Mouse (Mus musculus) heart, embryonic 13.5 days (tissue): Measurements from ENCODE around the gene Mrps14. TPM values are rescaled to one million over a fixed set of nuclear protein-coding genes. Genes with fewer than 3 reads are reported as not detected.

Experiments used
- ATAC-seq: fragments of 200-750 bp; cut with Nextera tagmentation; 2 replicates; pipeline ENCODE4 v1.8.0; 2017; ENCODE audit warnings: moderate TSS enrichment; ENCODE audit not compliant: insufficient number of reproducible peaks, low FRiP score, low TSS enrichment; ENCODE audit errors: extremely low read depth
- H3K27ac ChIP-seq: fragments of 300-500 bp; sonication (generic); replicated peaks from 2 replicates; pipeline ENCODE4 v1.5.1; 2015; ENCODE audit warnings: moderate library complexity, mild to moderate bottlenecking, inconsistent platforms
- H3K27me3 ChIP-seq: fragments of 300-500 bp; sonication (generic); replicated peaks from 2 replicates; pipeline ENCODE4 v1.6.1; 2015; ENCODE audit warnings: mild to moderate bottlenecking, inconsistent platforms
- H3K36me3 ChIP-seq: fragments of 300-500 bp; sonication (generic); 2 replicates; pipeline ENCODE4 v1.6.1; 2015; ENCODE audit warnings: mild to moderate bottlenecking, inconsistent platforms
- H3K4me1 ChIP-seq: fragments of 300-500 bp; sonication (generic); 2 replicates; pipeline ENCODE4 v1.6.1; 2015; ENCODE audit warnings: inconsistent platforms
- H3K4me2 ChIP-seq: fragments of 300-500 bp; sonication (generic); 2 replicates; pipeline ENCODE4 v1.6.1; 2015; ENCODE audit warnings: inconsistent platforms, mild to moderate bottlenecking, moderate library complexity
- H3K4me3 ChIP-seq: fragments of 300-500 bp; sonication (generic); 2 replicates; pipeline ENCODE4 v1.5.1; 2015; ENCODE audit warnings: moderate library complexity, mild to moderate bottlenecking, inconsistent platforms
- H3K9ac ChIP-seq: fragments of 300-500 bp; sonication (generic); 2 replicates; pipeline ENCODE4 v1.6.1; 2015; ENCODE audit warnings: inconsistent platforms, mild to moderate bottlenecking, moderate library complexity
- H3K9me3 ChIP-seq: fragments of 300-500 bp; sonication (generic); 2 replicates; pipeline ENCODE4 v1.6.1; 2016; ENCODE audit warnings: inconsistent platforms
- WGBS: fragments of 180-500 bp; shearing (Covaris S2); methylation state at CpG from one replicate; pipeline ENCODE4 v1.1.7; 2015; ENCODE audit warnings: mixed read lengths; 5-methylcytosine and 5-hydroxymethylcytosine counted together
- polyA plus RNA-seq: library from polyadenylated mRNA; unstranded; fragments of >200 nt; fragmentation: Nextera tagmentation; extraction: Ambion mirVana; gene quantifications from 2 replicates; pipeline ENCODE4 v1.2.1, GENCODE M21; 2015

Gene Mrps14
- polyA plus RNA-seq, 1 experiment from 2014 or later = 186 TPM

DNA sequence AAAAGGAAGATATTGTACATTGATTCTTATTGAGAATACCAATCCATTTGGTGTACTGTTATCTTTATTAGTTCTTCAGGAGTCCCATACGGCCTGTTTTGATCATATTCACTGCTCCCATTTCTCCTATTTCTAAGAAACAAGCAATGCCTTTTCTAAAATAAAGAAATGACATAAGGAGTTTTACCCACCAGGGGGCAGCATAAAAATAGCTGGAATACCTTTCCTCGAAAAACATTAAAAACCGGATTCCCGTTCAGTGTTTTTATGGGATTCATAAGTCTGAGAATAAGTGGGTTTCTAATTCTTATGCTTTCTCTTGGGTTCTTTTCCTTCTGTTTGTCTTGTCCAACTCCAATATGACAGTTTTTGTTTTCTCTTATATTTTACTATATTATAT, 36.0 kb downstream of the Mrps14 start:
- H3K4me1 ChIP-seq = 0 out of 2 replicates have a peak, but pooled peaks cover 8% of the 10 kb centered on the region
- no peak overlapping the region for H3K9ac ChIP-seq
- H3K9me3 ChIP-seq = no peaks in the 10 kb centered on the region
- H3K27ac ChIP-seq = no peak overlapping the region
- no peak for ATAC-seq
- 42% methylated on average over 4 of the region's 4 CpGs for WGBS
- no peaks in the 10 kb centered on the region for H3K27me3 ChIP-seq
- H3K4me3 ChIP-seq = no peak overlapping the region
- no peak overlapping the region for H3K4me2 ChIP-seq
- H3K36me3 ChIP-seq = no peaks in the 10 kb centered on the region

DNA sequence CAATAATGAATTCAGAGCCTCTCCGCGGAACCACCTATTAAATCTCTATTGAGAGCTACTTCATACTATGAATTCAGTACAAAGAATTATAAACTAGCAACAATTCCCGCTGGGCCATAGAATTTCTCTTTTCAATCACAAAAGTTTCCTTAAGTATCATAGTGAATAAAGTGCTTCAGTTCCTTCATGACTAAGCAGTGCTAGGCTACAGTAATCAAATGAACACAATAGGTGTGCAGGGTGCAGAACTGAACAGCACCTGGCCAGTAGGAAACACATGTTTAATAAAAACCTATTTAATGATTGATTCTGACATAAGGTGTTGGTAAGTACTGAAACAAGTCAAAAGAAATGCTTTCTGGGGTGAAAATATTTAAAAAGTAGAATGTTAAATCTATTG, 37.1 kb downstream of the Mrps14 start:
- Histone ChIP-seq H3K9ac (no peak overlapping the region), H3K27me3 (no peaks in the 10 kb centered on the region), H3K4me3 (no peak overlapping the region), H3K9me3 (no peaks in the 10 kb centered on the region), H3K4me1 (0 out of 2 replicates have a peak, but pooled peaks cover 8% of the 10 kb centered on the region), H3K27ac (no peak overlapping the region), H3K4me2 (no peak overlapping the region), H3K36me3 (0 out of 2 replicates have a peak, but pooled peaks cover 2% of the 10 kb centered on the region)
- 92% methylated on average over 3 of the region's 3 CpGs for WGBS
- ATAC-seq = no peak

DNA sequence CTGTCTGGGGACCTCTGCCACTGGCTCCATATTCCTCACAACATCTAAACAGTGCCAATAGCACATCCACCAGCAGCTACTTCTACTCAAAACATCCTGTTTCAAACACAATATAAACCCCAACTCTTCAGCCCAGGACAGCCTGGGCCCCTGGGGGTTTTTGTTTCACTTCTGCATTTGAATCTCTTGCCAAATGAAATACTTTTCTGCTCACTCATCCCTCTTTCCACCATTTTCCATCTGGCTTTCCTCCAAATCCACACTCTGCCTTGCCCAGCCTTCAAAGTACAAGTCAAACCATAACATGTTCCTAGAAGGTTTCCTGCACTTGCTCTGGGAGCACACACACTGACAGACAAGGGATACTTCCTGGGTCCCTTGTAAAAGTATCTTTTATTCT, 38.9 kb downstream of the Mrps14 start:
- no peak overlapping the region for H3K4me2 ChIP-seq

DNA sequence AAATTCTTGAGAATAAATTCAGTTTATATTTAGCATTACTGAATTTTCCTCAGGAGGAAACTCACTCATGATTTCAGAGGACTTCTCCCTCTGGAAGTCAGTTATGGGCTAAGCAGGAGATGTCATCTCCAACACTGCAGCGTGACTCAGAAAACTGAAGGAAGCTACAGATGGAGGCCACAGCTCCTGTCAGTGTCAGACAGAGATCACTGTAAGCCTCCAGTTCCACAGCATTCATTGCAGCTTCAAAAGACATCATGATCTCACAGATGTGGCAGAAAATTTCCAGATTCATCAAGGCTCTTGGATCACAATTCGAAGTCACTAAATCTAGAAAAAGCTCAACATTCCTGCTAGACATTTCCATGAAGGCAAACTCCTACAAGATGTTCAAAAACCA, 43.0 kb downstream of the Mrps14 start:
- WGBS = 89% methylated on average over 2 of the region's 2 CpGs
- no peak for ATAC-seq
- 0 out of 2 replicates have a peak, but pooled peaks cover 8% of the 10 kb centered on the region for H3K4me1 ChIP-seq

More for the DNA sequence above, 38.9 kb downstream of the Mrps14 start:
- Histone ChIP-seq H3K9ac (no peak overlapping the region), H3K9me3 (no peaks in the 10 kb centered on the region), H3K27ac (peak overlapping the region; percentile 39), H3K4me3 (no peak overlapping the region), H3K27me3 (no peaks in the 10 kb centered on the region), H3K36me3 (peaks cover 11% of the 10 kb centered on the region; the same call in 1 of the 2 replicates), H3K4me1 (0 out of 2 replicates have a peak, but pooled peaks cover 8% of the 10 kb centered on the region)
- ATAC-seq = no peak

DNA sequence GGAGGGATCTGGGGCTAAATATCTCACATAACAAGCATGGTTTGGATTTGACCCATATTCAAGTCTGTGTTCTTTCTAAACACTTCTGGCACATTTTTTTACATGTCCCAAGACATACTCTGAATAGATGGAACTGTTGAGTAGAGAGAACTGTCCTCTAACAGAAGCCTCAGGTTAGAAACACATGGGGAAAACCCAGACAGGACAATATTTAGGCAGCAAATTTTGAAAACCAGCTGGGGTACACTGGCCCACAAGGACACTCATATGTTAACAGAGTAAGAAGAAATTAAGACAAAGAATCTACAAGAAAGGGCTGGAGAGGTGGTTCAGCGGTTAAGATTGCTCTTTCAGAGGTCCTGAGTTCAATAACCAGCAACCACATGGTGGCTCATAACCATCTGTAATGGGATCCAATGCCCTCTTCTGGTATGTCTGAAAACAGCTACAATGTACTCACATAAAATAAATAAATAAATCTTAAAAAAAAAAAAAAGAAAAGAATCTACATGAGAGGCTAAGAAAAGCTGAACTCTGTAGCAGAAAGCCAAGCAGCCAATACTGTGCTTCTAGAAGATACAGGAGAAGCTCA, 43.9 kb downstream of the Mrps14 start:
- H3K36me3 ChIP-seq = peaks cover 28% of the 10 kb centered on the region
- H3K27ac ChIP-seq = no peak overlapping the region
- 86% methylated on average over 1 of the region's 1 CpGs for WGBS
- no peak for ATAC-seq
- no peak overlapping the region for H3K9ac ChIP-seq
- 0 out of 2 replicates have a peak, but pooled peaks cover 4% of the 10 kb centered on the region for H3K4me1 ChIP-seq
- H3K4me2 ChIP-seq = no peak overlapping the region
- no peak overlapping the region for H3K4me3 ChIP-seq
- no peaks in the 10 kb centered on the region for H3K27me3 ChIP-seq
- no peaks in the 10 kb centered on the region for H3K9me3 ChIP-seq

More for the DNA sequence above, 43.0 kb downstream of the Mrps14 start:
- no peaks in the 10 kb centered on the region for H3K27me3 ChIP-seq
- no peak overlapping the region for H3K27ac ChIP-seq
- H3K9ac ChIP-seq = no peak overlapping the region
- peaks cover 28% of the 10 kb centered on the region for H3K36me3 ChIP-seq
- H3K4me3 ChIP-seq = no peak overlapping the region
- no peak overlapping the region for H3K4me2 ChIP-seq
- H3K9me3 ChIP-seq = no peaks in the 10 kb centered on the region

DNA sequence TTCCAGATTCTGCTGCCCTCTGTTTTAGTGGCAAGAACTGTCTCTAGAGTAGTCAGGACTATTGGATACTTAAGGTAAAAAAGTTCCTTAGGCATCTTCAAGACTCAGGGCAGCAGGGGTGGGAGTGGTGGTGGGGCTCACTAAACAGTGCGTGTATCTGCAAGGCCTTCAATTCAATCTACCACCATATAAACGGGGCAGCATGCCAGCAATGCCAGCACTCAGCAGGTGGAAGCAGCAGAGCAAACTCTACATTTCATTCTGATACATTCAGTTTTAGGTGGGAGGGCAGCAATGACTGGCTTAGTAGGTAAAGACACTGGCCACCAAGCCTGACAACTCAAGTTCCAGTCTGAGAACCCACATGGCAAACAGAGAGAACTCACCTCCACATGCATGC, 45.1 kb downstream of the Mrps14 start:
- H3K9ac ChIP-seq = no peak overlapping the region
- no peak for ATAC-seq
- 89% methylated on average over 2 of the region's 2 CpGs for WGBS
- no peak overlapping the region for H3K4me3 ChIP-seq
- no peak overlapping the region for H3K4me2 ChIP-seq
- H3K4me1 ChIP-seq = no peaks in the 10 kb centered on the region
- H3K27ac ChIP-seq = no peak overlapping the region
- H3K9me3 ChIP-seq = no peaks in the 10 kb centered on the region
- peaks cover 28% of the 10 kb centered on the region for H3K36me3 ChIP-seq
- no peaks in the 10 kb centered on the region for H3K27me3 ChIP-seq

DNA sequence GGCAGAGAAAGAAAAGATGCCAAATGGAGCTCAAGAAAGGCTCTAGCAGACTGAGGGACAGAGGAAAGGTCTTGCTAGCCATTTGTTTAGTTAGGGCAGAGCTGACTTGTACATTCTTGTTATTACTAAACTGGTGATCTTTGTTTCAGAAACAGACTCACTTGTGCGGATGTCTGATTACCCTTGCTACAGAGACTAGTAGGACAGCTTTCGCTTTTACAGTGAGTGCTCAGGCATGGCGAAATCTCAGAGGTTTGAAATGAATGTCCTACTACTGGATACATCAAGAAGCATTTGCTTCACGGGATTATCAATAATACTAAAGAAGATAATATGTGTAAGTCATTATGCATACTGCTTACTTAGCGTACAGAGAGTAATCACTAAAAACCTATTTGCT, 49.7 kb downstream of the Mrps14 start:
- peaks cover 14% of the 10 kb centered on the region for H3K36me3 ChIP-seq
- no peaks in the 10 kb centered on the region for H3K27me3 ChIP-seq
- H3K27ac ChIP-seq = no peak overlapping the region
- no peak overlapping the region for H3K9ac ChIP-seq
- peaks cover 18% of the 10 kb centered on the region for H3K4me1 ChIP-seq
- no peak overlapping the region for H3K4me3 ChIP-seq
- WGBS = 84% methylated on average over 5 of the region's 5 CpGs
- no peaks in the 10 kb centered on the region for H3K9me3 ChIP-seq
- ATAC-seq = no peak
- H3K4me2 ChIP-seq = no peak overlapping the region

DNA sequence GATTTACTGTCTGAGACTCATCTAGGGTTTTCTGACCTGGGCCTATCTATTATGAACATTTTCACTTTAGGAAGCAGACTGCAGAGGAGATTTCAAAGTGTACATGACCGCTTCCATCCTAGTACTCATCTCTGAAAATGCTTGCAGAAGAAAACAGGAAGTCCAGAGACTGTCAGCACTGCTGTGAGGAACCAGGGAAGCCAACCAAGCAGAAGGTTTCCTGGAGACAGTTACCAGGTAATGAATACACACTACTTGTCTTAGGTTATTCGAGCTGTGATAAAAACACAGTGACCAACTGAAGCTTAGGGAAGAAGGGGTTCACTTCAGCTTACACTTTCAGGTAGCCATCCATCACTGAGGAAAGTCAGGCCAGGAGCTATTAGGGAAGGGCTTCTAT, 50.9 kb downstream of the Mrps14 start:
- no peak for ATAC-seq
- WGBS = 76% methylated on average over 2 of the region's 2 CpGs
- H3K4me1 ChIP-seq = peaks cover 31% of the 10 kb centered on the region
- no peaks in the 10 kb centered on the region for H3K27me3 ChIP-seq
- H3K9me3 ChIP-seq = no peaks in the 10 kb centered on the region
- no peak overlapping the region for H3K4me3 ChIP-seq
- no peak overlapping the region for H3K27ac ChIP-seq
- H3K4me2 ChIP-seq = no peak overlapping the region
- H3K36me3 ChIP-seq = peaks cover 4% of the 10 kb centered on the region
- H3K9ac ChIP-seq = no peak overlapping the region

DNA sequence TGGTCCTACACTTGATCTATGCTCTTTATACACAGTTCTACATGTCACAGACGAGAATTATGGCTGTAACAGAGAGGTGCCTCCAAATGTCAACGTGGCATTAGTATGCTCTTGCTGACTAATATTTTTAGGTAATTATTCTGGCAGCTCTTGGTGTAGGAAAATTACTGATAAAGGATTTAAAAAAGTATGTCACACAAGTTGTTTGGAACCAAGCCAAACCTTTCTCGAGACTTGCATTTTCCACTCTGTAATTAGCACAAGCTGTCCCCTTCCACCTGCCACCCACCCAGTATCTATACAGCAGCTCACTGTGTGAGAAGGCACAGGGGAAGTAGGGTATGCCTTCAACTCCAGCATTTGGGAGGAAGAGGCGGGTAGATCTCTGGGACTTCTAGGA, 51.8 kb downstream of the Mrps14 start:
- no peak overlapping the region for H3K4me3 ChIP-seq
- H3K36me3 ChIP-seq = no peaks in the 10 kb centered on the region
- no peak overlapping the region for H3K27ac ChIP-seq
- H3K27me3 ChIP-seq = no peaks in the 10 kb centered on the region
- no peak overlapping the region for H3K4me2 ChIP-seq
- peaks cover 38% of the 10 kb centered on the region for H3K4me1 ChIP-seq
- no peak overlapping the region for H3K9ac ChIP-seq
- no peaks in the 10 kb centered on the region for H3K9me3 ChIP-seq
- 39% methylated on average over 4 of the region's 4 CpGs for WGBS
- ATAC-seq = no peak

DNA sequence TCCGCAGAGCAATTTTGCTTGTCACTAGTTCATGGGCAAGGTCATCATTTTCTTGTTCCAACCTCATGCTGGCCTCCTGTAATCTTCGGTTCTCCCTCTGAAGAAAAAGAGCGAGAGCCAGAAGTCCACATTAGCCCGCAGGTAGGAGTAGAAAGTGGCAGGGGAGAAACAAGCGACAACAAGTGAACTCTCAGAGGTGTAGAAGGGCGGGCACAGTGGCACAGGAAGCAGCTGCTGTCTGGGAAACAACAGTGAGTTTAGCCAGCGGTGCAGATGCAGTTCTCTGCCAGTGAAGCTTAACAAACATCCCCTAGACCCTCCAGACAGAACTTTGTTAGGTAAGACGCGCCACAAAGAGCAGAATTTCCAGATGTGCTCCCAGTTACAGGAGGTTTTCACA, 52.5 kb downstream of the Mrps14 start:
- no peaks in the 10 kb centered on the region for H3K36me3 ChIP-seq
- H3K27ac ChIP-seq = no peak overlapping the region
- H3K4me1 ChIP-seq = peaks cover 38% of the 10 kb centered on the region
- no peaks in the 10 kb centered on the region for H3K9me3 ChIP-seq
- H3K9ac ChIP-seq = no peak overlapping the region
- 71% methylated on average over 9 of the region's 9 CpGs for WGBS
- H3K27me3 ChIP-seq = no peaks in the 10 kb centered on the region
- no peak overlapping the region for H3K4me2 ChIP-seq
- no peak for ATAC-seq
- H3K4me3 ChIP-seq = no peak overlapping the region

DNA sequence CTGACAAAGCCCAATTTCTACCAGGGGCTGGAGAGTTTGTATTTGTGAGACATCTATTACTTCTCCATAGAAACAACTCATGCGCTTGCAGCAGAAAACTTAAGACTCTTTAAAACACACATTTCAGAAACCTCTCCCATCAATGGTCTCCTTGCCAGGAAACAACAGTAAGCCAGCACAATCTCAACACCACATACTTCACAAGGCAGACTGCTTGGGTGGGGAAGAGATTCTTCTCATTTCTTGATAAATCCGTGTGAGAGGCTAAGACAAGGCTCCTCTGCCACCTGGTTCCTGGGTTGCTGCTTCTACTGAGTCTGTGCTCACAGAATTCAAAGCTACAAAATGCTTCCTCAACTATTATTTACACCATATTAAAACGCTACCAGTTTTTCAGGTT, 54.8 kb downstream of the Mrps14 start:
- Histone ChIP-seq H3K9me3 (0 out of 2 replicates have a peak, but pooled peaks cover 2% of the 10 kb centered on the region), H3K4me1 (peaks cover 38% of the 10 kb centered on the region), H3K27me3 (no peaks in the 10 kb centered on the region), H3K27ac (0 out of 2 replicates have a peak overlapping the region, but pooled peaks have one; percentile 43), H3K4me3 (no peak overlapping the region), H3K9ac (no peak overlapping the region), H3K36me3 (no peaks in the 10 kb centered on the region; the same call in 1 of the 2 replicates), H3K4me2 (no peak overlapping the region)
- 60% methylated on average over 3 of the region's 3 CpGs for WGBS
- no peak for ATAC-seq

DNA sequence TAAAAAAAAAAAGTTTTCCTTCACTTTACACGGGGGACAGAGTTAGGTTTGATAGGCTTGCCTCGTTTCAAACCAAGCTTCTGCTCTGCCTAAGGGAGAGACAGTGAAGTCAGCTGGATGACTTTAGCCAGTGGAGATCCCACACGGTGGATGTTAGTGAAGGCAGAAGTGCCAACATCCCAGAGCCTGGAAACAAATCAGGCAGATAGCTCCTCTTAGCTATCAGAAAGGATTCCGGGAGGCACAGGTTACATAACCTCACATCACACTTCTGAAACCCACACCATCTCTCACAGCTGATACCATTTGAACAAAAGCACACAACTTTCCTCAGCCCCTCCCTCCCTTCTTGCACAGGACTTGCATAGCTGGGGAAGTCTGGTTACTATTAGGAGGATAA, 55.8 kb downstream of the Mrps14 start:
- no peak for ATAC-seq
- no peaks in the 10 kb centered on the region for H3K27me3 ChIP-seq
- 0 out of 2 replicates have a peak, but pooled peaks cover 2% of the 10 kb centered on the region for H3K9me3 ChIP-seq
- no peak overlapping the region for H3K4me2 ChIP-seq
- H3K4me3 ChIP-seq = no peak overlapping the region
- 23% methylated on average over 4 of the region's 4 CpGs for WGBS
- peaks cover 38% of the 10 kb centered on the region for H3K4me1 ChIP-seq
- H3K9ac ChIP-seq = no peak overlapping the region
- H3K27ac ChIP-seq = peak overlapping the region; percentile 43; the same call in 1 of the 2 replicates
- peaks cover 5% of the 10 kb centered on the region; the same call in 1 of the 2 replicates for H3K36me3 ChIP-seq
